Mouse (Mus musculus): ENCODE data around the gene Gm42372.

DNA sequence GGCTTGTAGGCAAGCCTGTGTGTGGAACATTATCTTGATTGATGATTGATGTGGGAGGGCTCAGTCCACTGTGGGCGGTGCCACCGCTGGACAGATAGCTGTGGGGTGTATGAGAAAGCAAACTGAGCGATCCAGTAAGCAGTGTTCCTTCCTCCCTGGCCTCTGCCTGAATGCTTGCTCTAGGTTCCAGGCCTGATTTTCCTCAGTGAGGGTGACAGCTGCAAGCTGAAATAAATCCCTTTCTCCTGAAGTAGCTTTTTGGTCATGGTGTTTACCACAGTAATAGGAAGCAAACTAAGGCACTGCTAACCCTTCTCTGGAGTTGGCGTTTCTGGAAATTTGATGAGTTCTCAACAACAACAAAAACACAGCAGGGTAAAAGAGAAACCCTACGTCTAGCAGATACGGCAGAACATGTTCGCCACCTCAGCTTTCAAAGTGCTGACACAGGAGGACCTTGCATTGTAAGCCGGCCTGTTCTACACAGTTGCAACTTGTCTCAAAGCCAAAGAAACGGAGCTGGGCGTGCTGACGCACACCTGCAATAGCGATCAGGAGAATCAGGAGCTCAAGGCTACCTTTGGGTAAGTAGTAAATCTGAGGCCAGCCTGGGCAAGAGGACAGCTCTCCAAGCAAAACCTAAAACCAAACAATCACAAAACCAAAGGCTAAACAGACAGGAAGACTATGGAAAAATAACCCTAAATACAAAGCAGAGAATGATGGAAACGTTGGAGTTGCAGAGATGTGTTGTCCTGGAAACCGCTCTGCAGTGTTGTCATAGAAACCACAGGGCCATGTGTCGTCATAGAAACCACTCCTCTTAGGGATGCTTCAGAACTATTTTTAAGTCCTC is 26.2 kb upstream of the Gm42372 start:
- no peak for TF ChIP-seq POLR2A (IDR thresholded peaks at IDR 0.05; ENCODE audit: extremely low read depth, insufficient read depth, low read length)
- no peak for TF ChIP-seq CTCF (IDR thresholded peaks at IDR 0.05; ENCODE audit: low read depth, low read length)
